Mouse (Mus musculus) hindbrain, embryonic 16.5 days (tissue): ENCODE results near the gene Ucp2. TPM values are rescaled to one million over a fixed set of nuclear protein-coding genes. Genes with fewer than 3 reads are reported as not detected.

Source experiments
- ATAC-seq: fragments of 200-750 bp; cut with Nextera tagmentation; 2 replicates; pipeline ENCODE4 v1.8.0; 2017; ENCODE audit warnings: moderate TSS enrichment, moderate library complexity
- H3K27ac ChIP-seq: fragments of 300-500 bp; sonication (generic); 2 replicates; pipeline ENCODE4 v1.5.1; 2014; ENCODE audit warnings: low read depth, mild to moderate bottlenecking, control low read depth, low read length, moderate library complexity
- H3K27me3 ChIP-seq: fragments of 300-500 bp; sonication (generic); replicated peaks from 2 replicates; pipeline ENCODE4 v1.6.1; 2014; ENCODE audit warnings: low read length; ENCODE audit not compliant: control insufficient read depth, insufficient read depth
- H3K36me3 ChIP-seq: fragments of 300-500 bp; sonication (generic); 2 replicates; pipeline ENCODE4 v1.6.1; 2014; ENCODE audit warnings: mild to moderate bottlenecking, low read length, moderate library complexity, mixed read lengths; ENCODE audit not compliant: control insufficient read depth, insufficient read depth
- H3K4me1 ChIP-seq: fragments of 300-500 bp; sonication (generic); 2 replicates; pipeline ENCODE4 v1.6.1; 2014; ENCODE audit warnings: low read depth, low read length; ENCODE audit not compliant: control insufficient read depth, insufficient read depth
- H3K4me2 ChIP-seq: fragments of 300-500 bp; sonication (generic); 2 replicates; pipeline ENCODE4 v1.6.1; 2014; ENCODE audit warnings: mild to moderate bottlenecking, low read length, control low read depth, moderate library complexity
- H3K4me3 ChIP-seq: fragments of 300-500 bp; sonication (generic); 2 replicates; pipeline ENCODE4 v1.5.1; 2014; ENCODE audit warnings: mild to moderate bottlenecking, low read length, control low read depth, moderate library complexity
- H3K9ac ChIP-seq: fragments of 300-500 bp; sonication (generic); 2 replicates; pipeline ENCODE4 v1.6.1; 2014; ENCODE audit warnings: low read depth, mild to moderate bottlenecking, control low read depth, low read length, moderate library complexity
- H3K9me3 ChIP-seq: fragments of 300-500 bp; sonication (generic); 2 replicates; pipeline ENCODE4 v1.6.1; 2014; ENCODE audit warnings: mild to moderate bottlenecking, low read length, moderate library complexity; ENCODE audit not compliant: control insufficient read depth
- WGBS: fragments of 180-500 bp; shearing (Covaris S2); extraction: QIAGEN DNeasy Blood & Tissue Kit; methylation state at CpG from one replicate; pipeline ENCODE4 v1.1.7; 2014; 5-methylcytosine and 5-hydroxymethylcytosine counted together
- polyA plus RNA-seq: library from polyadenylated mRNA; unstranded; fragments of >200 nt; fragmentation: Nextera tagmentation; extraction: Ambion mirVana; gene quantifications from 2 replicates; pipeline ENCODE4 v1.2.1, GENCODE M21; 2015

Gene Ucp2
- polyA plus RNA-seq, 1 experiment from 2014 or later, result 88.9 TPM

DNA sequence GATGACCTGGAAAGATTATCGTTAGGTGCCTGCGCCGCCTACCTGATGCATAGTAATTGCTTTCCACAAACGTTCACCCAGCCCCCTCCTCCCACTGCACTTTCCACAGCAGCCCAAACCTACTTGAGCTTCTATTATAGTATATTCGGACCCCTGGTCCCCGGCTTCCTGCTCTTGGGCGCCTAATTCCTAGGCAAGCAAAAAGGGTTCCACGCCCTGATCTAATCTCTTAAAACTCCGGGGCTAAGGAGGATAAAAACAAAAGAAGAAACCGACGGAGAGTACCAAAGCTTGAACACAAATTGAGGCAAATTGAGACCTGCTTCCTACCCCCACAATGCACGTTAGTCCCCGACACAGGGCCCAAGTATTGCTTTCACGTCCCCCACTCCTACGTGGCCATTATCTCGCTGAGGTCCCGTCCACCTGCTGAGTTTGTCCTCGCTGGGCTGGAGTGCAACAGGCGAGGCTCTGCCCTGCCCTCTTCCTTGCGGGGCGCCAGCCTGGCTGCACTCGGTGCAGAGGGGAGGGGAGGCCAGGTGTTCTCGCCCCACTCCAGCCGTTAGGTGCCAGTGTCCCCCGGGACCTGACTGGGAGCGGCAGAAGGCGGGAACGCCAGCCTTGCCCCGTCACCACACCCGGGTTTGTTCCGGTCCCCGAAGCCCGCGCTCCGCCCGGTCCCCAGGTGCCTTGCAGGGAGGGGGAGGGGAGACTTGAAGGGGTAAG is 583 bp upstream of the Ucp2 start:
- Histone ChIP-seq H3K27me3 (no peaks in the 10 kb centered on the region), H3K4me1 (peaks cover 26% of the 10 kb centered on the region), H3K27ac (no peak overlapping the region), H3K4me3 (peak overlapping the region; percentile 46), H3K36me3 (no peaks in the 10 kb centered on the region), H3K4me2 (peak overlapping the region; percentile 80), H3K9me3 (no peaks in the 10 kb centered on the region), H3K9ac (peak overlapping the region; percentile 62)
- 5% methylated on average over 33 of the region's 36 CpGs for WGBS
- no peak for ATAC-seq

- no peak overlapping the region for H3K27ac ChIP-seq
- no peak for ATAC-seq
- H3K27me3 ChIP-seq, result no peaks in the 10 kb centered on the region
- H3K9ac ChIP-seq, result peak overlapping the region; percentile 62
- WGBS, result 34% methylated on average over 19 of the region's 19 CpGs
- H3K36me3 ChIP-seq, result no peaks in the 10 kb centered on the region
- H3K4me3 ChIP-seq, result peak overlapping the region; percentile 46
- peak overlapping the region; percentile 80 for H3K4me2 ChIP-seq
- H3K4me1 ChIP-seq, result peaks cover 26% of the 10 kb centered on the region
- H3K9me3 ChIP-seq, result no peaks in the 10 kb centered on the region
Measured at GRCm38 (mm10) chr7:100493484-100494414, 612 bp downstream of the Ucp2 start.

- ATAC-seq, result no peak
- Histone ChIP-seq H3K4me3 (peak overlapping the region; percentile 46; the same call in 1 of the 2 replicates), H3K9ac (no peak overlapping the region), H3K36me3 (no peaks in the 10 kb centered on the region), H3K9me3 (no peaks in the 10 kb centered on the region), H3K27ac (no peak overlapping the region; the same call in 1 of the 2 replicates), H3K4me2 (peak overlapping the region; percentile 80), H3K4me1 (peaks cover 26% of the 10 kb centered on the region), H3K27me3 (no peaks in the 10 kb centered on the region)
- 86% methylated on average over 7 of the region's 7 CpGs for WGBS
Measured at GRCm38 (mm10) chr7:100494415-100494831, 1.3 kb downstream of the Ucp2 start.

DNA sequence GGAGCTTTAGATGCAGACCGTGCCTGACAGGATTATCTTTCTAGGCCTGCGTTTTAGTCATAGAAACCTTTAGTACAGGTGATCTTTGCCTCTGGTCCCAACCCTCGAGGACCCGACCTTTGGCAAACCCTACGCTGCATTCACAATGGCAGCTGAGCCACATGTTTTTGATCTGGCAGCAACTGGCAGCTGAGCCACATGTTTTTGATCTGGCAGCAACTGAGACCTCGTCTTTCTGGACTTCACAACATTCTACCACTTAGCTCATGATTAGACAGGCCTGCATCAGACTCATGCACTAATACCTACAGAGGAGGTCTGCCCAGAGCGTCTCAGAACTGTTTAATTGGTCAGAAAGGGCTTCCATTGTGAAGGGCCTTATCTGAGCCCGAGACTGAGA is 1.9 kb downstream of the Ucp2 start:
- Histone ChIP-seq H3K9me3 (no peaks in the 10 kb centered on the region), H3K27me3 (no peaks in the 10 kb centered on the region), H3K36me3 (no peaks in the 10 kb centered on the region), H3K4me1 (peaks cover 26% of the 10 kb centered on the region), H3K4me2 (peak overlapping the region; percentile 80), H3K4me3 (no peak overlapping the region), H3K9ac (no peak overlapping the region), H3K27ac (peak overlapping the region; percentile 78)
- no peak for ATAC-seq
- WGBS, result 54% methylated on average over 8 of the region's 8 CpGs

DNA sequence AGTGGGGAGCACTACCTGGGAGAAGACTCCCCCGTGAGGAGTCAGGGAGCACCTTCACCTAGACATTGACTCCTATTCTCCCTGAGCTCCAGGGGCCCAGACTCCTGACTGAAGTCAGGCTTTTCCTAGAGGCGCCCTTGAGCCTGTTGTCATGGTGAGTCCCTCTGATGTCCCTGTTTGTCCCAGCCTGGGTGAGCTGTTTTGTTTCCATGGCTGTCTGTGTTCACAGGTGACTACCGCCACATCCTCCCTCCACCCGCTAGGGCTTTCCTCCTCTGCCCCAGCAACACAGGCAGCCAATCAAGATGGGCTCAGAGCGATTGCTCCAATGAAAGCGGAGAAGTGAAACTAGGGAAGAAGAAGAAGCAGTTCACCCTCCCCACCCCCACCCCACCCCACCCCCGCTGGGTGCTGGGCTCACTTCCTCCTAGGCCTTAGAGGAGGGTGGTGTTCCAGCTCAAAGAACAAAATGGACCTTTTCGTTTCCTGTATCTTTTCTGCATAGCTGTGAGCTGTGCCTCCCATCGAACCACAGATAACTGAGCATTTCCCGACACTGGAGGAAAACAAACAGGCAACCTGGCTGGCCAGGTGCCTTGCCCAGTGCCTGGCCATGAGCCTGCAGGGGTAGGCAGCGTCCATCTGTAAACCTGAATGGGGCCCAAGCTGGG is 2.6 kb downstream of the Ucp2 start:
- Histone ChIP-seq H3K27me3 (no peaks in the 10 kb centered on the region), H3K4me3 (no peak overlapping the region; the same call in 1 of the 2 replicates), H3K9me3 (no peaks in the 10 kb centered on the region), H3K27ac (peak overlapping the region; percentile 78), H3K4me1 (peaks cover 26% of the 10 kb centered on the region), H3K36me3 (no peaks in the 10 kb centered on the region), H3K9ac (peak overlapping the region; percentile 41; the same call in 1 of the 2 replicates), H3K4me2 (peak overlapping the region; percentile 80)
- peak; percentile 92 for ATAC-seq
- WGBS, result 28% methylated on average over 11 of the region's 11 CpGs

GRCm38 (mm10) chr7:100496371-100496770 is 3.2 kb downstream of the Ucp2 start:
- no peak for ATAC-seq
- H3K27me3 ChIP-seq, result no peaks in the 10 kb centered on the region
- peaks cover 26% of the 10 kb centered on the region for H3K4me1 ChIP-seq
- peak overlapping the region; percentile 80 for H3K4me2 ChIP-seq
- peak overlapping the region; percentile 41; the same call in 1 of the 2 replicates for H3K9ac ChIP-seq
- 83% methylated on average over 6 of the region's 6 CpGs for WGBS
- H3K27ac ChIP-seq, result peak overlapping the region; percentile 78
- no peak overlapping the region for H3K4me3 ChIP-seq
- no peaks in the 10 kb centered on the region for H3K36me3 ChIP-seq
- H3K9me3 ChIP-seq, result no peaks in the 10 kb centered on the region

DNA sequence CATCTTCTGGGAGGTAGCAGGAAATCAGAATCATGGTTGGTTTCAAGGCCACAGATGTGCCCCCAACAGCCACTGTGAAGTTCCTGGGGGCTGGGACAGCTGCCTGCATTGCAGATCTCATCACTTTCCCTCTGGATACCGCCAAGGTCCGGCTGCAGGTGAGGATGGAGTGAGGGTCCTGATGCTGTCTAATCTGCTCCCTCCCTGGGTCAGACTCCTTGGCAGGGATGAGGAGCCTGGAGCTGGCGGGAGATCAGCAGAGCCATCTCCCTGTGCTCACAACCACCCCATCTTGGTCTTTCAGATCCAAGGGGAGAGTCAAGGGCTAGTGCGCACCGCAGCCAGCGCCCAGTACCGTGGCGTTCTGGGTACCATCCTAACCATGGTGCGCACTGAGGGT is 3.7 kb downstream of the Ucp2 start:
- no peak for ATAC-seq

DNA sequence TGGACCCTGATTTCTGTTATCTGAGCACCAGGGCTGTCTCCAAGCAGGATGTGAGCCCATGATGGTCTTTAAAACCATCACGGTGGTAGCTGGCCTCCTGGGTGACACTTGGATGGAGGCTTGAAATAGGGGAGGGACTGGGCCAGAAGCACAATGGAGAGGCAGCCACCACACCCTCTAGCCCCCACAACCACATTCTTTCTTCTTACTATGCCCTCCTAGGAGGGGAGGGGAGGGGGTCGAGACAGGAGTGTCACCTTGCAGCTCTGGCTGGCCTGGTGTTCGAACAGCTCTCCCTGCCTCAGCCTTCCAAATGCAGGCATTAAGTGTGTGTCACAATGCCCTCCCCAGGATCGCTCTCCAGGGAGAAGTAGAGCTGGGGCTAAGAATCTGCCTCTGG is 4.3 kb downstream of the Ucp2 start:
- 75% methylated on average over 4 of the region's 4 CpGs for WGBS

More for the DNA sequence above, 3.7 kb downstream of the Ucp2 start:
- Histone ChIP-seq H3K4me1 (peaks cover 26% of the 10 kb centered on the region), H3K27me3 (no peaks in the 10 kb centered on the region), H3K9me3 (no peaks in the 10 kb centered on the region), H3K4me2 (no peak overlapping the region), H3K27ac (no peak overlapping the region), H3K36me3 (no peaks in the 10 kb centered on the region), H3K9ac (no peak overlapping the region), H3K4me3 (no peak overlapping the region)
- WGBS, result 97% methylated on average over 9 of the region's 9 CpGs

More for the DNA sequence above, 4.3 kb downstream of the Ucp2 start:
- Histone ChIP-seq H3K36me3 (no peaks in the 10 kb centered on the region), H3K27me3 (no peaks in the 10 kb centered on the region), H3K4me2 (no peak overlapping the region), H3K4me3 (no peak overlapping the region), H3K4me1 (peaks cover 26% of the 10 kb centered on the region), H3K9ac (no peak overlapping the region), H3K27ac (no peak overlapping the region), H3K9me3 (no peaks in the 10 kb centered on the region)
- ATAC-seq, result no peak
